Mouse (Mus musculus) liver, embryonic 16.5 days (tissue): ENCODE data around the gene 2210016L21Rik. TPM values are rescaled to one million over a fixed set of nuclear protein-coding genes. Genes with fewer than 3 reads are reported as not detected.
"Not testable (repeated sequence)": the region's sequence is repeated elsewhere in the genome, so short reads cannot be mapped to it uniquely, and the experiment has no call there.

ENCODE experiments used
- ATAC-seq: fragments of 200-750 bp; cut with Nextera tagmentation; 2 replicates; pipeline ENCODE4 v1.8.0; 2017; ENCODE audit warnings: low read depth, mild to moderate bottlenecking, moderate number of reproducible peaks, moderate library complexity
- H3K27ac ChIP-seq: fragments of 300-500 bp; sonication (generic); 2 replicates; pipeline ENCODE4 v1.5.1; 2014; ENCODE audit warnings: mild to moderate bottlenecking, low read length
- H3K27me3 ChIP-seq: fragments of 300-500 bp; sonication (generic); 2 replicates; pipeline ENCODE4 v1.6.1; 2014; ENCODE audit warnings: low read depth, low read length, mixed read lengths; ENCODE audit not compliant: control insufficient read depth, insufficient read depth
- H3K36me3 ChIP-seq: fragments of 300-500 bp; sonication (generic); 2 replicates; pipeline ENCODE4 v1.6.1; 2014; ENCODE audit warnings: mild to moderate bottlenecking; ENCODE audit not compliant: control insufficient read depth, insufficient read depth
- H3K4me1 ChIP-seq: fragments of 300-500 bp; sonication (generic); 2 replicates; pipeline ENCODE4 v1.6.1; 2014; ENCODE audit warnings: low read depth, low read length, mixed read lengths; ENCODE audit not compliant: control insufficient read depth
- H3K4me2 ChIP-seq: fragments of 300-500 bp; sonication (generic); 2 replicates; pipeline ENCODE4 v1.6.1; 2014; ENCODE audit warnings: low read depth, low read length, mixed read lengths
- H3K4me3 ChIP-seq: fragments of 300-500 bp; sonication (generic); 2 replicates; pipeline ENCODE4 v1.5.1; 2014; ENCODE audit warnings: low read depth, mild to moderate bottlenecking, low read length
- H3K9ac ChIP-seq: fragments of 300-500 bp; sonication (generic); 2 replicates; pipeline ENCODE4 v1.6.1; 2014; ENCODE audit warnings: low read depth, low read length
- H3K9me3 ChIP-seq: fragments of 300-500 bp; sonication (generic); replicated peaks from 2 replicates; pipeline ENCODE4 v1.6.1; 2016; ENCODE audit warnings: low read length; ENCODE audit not compliant: control insufficient read depth
- WGBS: fragments of 180-500 bp; shearing (Covaris S2); extraction: QIAGEN DNeasy Blood & Tissue Kit; methylation state at CpG from one replicate; pipeline ENCODE4 v1.1.7; 2014; ENCODE audit not compliant: insufficient replicate concordance; 5-methylcytosine and 5-hydroxymethylcytosine counted together
- polyA plus RNA-seq: library from polyadenylated mRNA; unstranded; fragments of >200 nt; fragmentation: Nextera tagmentation; extraction: Ambion mirVana; gene quantifications from 2 replicates; pipeline ENCODE4 v1.2.1, GENCODE M21; 2015

The 2210016L21Rik gene
- polyA plus RNA-seq, 1 experiment from 2014 or later, result 9.8 TPM

DNA sequence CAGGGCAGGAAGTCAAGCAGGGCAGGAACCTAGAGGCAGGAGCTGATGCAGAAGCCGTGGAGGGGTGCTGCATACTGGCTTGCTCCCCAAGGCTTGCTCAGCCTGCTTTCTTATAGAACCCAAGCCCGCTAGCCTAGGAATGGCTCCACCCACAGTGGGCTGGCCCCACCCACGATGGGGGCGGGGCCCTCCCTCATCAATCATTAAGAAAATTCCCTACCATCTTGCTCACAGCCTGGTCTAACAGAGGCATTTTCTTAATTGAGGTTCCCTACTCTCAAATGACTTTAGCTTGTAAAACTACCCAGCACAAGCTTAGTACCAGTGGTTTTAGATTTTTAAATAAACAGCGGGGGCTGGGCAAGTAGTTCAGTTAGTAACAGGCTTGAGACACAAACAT, 10.3 kb upstream of the 2210016L21Rik start:
- WGBS, result 46% methylated on average over 5 of the region's 5 CpGs
- Histone ChIP-seq H3K4me1 (no peaks in the 10 kb centered on the region), H3K36me3 (no peaks in the 10 kb centered on the region), H3K9me3 (no peaks in the 10 kb centered on the region), H3K4me2 (no peak overlapping the region), H3K9ac (no peak overlapping the region), H3K27me3 (no peaks in the 10 kb centered on the region), H3K27ac (no peak overlapping the region), H3K4me3 (no peak overlapping the region)
- ATAC-seq, result no peak

DNA sequence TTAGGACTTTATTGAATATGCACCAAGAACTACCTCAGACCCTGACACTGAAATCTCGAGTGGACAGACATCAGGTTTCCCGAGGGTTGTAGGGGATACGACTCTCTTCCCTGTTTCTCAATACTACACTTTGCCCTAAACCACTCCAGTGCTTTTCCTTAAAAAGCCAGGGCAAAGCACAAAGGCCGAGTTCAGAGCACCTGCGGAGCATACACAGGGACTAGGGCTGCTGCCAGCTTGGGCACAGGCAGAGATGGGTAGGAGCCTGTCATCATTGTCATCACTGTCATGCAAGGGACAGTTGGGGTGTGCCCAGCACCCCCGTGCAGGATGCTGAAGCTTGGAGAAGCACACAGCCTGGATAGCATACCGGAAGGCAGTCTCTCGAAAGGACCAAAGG, 8.8 kb upstream of the 2210016L21Rik start:
- H3K9me3 ChIP-seq, result no peaks in the 10 kb centered on the region
- H3K36me3 ChIP-seq, result no peaks in the 10 kb centered on the region
- 65% methylated on average over 8 of the region's 8 CpGs for WGBS
- ATAC-seq, result no peak
- no peak overlapping the region for H3K9ac ChIP-seq
- H3K4me3 ChIP-seq, result no peak overlapping the region
- H3K27me3 ChIP-seq, result no peaks in the 10 kb centered on the region
- H3K4me2 ChIP-seq, result no peak overlapping the region
- H3K4me1 ChIP-seq, result no peaks in the 10 kb centered on the region
- H3K27ac ChIP-seq, result no peak overlapping the region

DNA sequence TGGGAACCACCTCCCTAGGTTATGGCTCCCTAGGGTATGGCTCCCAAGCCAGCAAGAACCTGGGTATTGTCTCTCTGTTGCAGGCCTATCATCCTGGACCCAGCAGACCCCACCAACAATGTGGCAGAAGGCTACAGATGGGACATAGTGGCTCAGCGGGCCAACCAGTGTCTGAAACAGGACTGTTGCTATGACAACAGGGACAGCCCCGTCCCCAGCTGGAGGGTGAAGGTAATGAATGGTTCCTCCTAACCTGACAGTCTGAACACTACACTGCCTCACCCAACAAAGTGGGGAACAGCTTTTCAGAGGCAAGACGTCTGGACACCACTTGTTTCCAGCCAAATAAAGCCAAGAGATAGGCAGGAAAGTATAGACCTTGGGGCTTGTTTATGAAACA, 6.1 kb upstream of the 2210016L21Rik start:
- H3K4me3 ChIP-seq, result no peak overlapping the region
- H3K27me3 ChIP-seq, result no peaks in the 10 kb centered on the region
- ATAC-seq, result no peak
- no peak overlapping the region for H3K9ac ChIP-seq
- H3K36me3 ChIP-seq, result no peaks in the 10 kb centered on the region
- no peaks in the 10 kb centered on the region for H3K4me1 ChIP-seq
- H3K4me2 ChIP-seq, result no peak overlapping the region
- H3K9me3 ChIP-seq, result no peaks in the 10 kb centered on the region
- 18% methylated on average over 3 of the region's 3 CpGs for WGBS
- no peak overlapping the region for H3K27ac ChIP-seq

DNA sequence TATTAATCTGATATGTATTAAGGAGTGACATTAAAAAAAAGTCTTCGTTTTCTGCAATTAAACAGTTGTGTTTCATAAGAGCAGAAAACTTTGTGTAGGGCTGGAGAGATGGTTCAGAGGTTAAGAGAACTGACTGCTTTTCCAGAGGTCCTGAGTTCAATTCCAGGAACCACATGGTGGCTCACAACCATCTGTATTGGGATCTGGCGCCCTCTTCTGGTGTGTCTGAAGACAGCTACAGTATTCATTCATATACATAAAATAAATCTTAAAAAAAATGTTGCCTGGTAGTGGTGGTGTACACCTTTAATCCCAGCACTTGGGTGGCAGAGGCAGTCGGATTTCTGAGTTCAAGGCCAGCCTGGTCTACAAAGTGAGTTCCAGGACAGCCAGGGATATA, 820 bp upstream of the 2210016L21Rik start:
- H3K27me3 ChIP-seq, H3K27ac ChIP-seq, H3K9me3 ChIP-seq, H3K4me3 ChIP-seq, H3K9ac ChIP-seq, H3K36me3 ChIP-seq, ATAC-seq, H3K4me1 ChIP-seq: not testable (repeated sequence)
- 44% methylated on average over 3 of the region's 3 CpGs for WGBS
- H3K4me2 ChIP-seq, result peak overlapping the region; percentile 60; the same call in 1 of the 2 replicates

DNA sequence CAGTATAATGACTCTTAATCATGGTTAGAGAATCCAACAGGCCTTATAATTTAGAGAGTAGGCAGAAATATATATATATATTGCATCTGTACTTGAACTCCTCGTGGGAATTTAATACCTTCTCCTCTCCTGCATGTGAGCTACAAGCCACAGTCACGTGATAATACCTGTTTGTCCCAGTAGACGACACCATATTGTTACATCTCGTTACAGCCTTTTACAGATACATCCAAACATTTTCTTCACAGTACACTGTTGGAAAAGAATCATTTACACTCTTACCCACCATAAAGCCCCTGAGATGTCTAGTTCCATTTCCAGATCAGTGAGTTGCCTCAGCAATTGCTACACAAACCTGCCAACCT, 790 bp downstream of the 2210016L21Rik start:
- H3K27ac ChIP-seq, result no peak overlapping the region

DNA sequence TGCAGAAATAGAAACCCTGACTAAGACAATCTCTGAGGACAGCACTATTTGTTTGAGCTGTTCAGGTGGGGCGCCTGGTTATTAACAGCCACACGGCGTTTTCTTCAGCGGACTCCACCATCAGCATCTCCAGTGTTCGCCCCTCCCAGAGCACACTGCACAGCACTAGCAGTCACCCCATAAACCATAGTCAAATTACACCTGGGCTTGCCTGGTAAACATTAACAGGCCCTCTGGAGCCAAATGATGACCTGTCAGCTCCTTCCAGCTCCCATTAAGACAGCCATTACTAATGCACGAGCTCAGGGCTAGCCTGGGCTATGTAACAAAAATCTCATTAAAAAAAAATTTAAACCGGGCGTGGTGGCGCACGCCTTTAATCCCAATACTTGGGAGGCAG, 3.1 kb downstream of the 2210016L21Rik start:
- H3K4me3 ChIP-seq, result no peak overlapping the region
- no peak for ATAC-seq
- H3K9me3 ChIP-seq, result no peaks in the 10 kb centered on the region
- WGBS, result 80% methylated on average over 10 of the region's 10 CpGs
- H3K27ac ChIP-seq, result no peak overlapping the region
- no peak overlapping the region for H3K9ac ChIP-seq
- no peaks in the 10 kb centered on the region for H3K27me3 ChIP-seq
- no peaks in the 10 kb centered on the region for H3K36me3 ChIP-seq
- H3K4me2 ChIP-seq, result no peak overlapping the region
- H3K4me1 ChIP-seq, result peaks cover 3% of the 10 kb centered on the region; the same call in 1 of the 2 replicates

More for the DNA sequence above, 790 bp downstream of the 2210016L21Rik start:
- H3K36me3 ChIP-seq, result no peaks in the 10 kb centered on the region
- peaks cover 3% of the 10 kb centered on the region; the same call in 1 of the 2 replicates for H3K4me1 ChIP-seq
- peak overlapping the region; percentile 60 for H3K4me2 ChIP-seq
- no peaks in the 10 kb centered on the region for H3K9me3 ChIP-seq
- peak overlapping the region; percentile 76 for H3K4me3 ChIP-seq
- ATAC-seq, result no peak
- H3K9ac ChIP-seq, result peak overlapping the region; percentile 81
- WGBS, result 40% methylated on average over 4 of the region's 4 CpGs
- H3K27me3 ChIP-seq, result no peaks in the 10 kb centered on the region

DNA sequence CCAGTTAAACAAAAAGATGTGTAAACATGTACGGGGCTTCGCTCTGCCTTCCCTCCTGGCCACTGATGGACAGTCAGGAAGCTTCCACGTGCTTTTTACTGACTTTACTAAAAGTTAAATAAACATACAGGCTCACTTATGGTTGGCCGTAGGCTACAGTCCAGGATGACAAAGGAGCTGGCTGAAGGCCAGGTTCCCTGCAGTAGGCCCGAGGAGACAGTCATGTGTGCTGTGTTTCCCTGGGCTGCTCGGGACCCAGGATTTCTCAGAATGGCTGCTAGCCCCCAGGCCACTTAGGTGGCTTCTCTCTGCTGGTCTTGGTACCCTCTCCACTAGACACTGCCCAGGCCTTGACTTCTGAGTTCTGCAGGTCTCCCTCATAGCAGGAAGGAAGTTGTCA, 6.9 kb downstream of the 2210016L21Rik start:
- no peak overlapping the region for H3K9ac ChIP-seq
- H3K4me3 ChIP-seq, result no peak overlapping the region
- H3K4me1 ChIP-seq, result peaks cover 3% of the 10 kb centered on the region; the same call in 1 of the 2 replicates
- no peaks in the 10 kb centered on the region for H3K27me3 ChIP-seq
- no peaks in the 10 kb centered on the region for H3K36me3 ChIP-seq
- H3K4me2 ChIP-seq, result no peak overlapping the region
- no peaks in the 10 kb centered on the region for H3K9me3 ChIP-seq
- ATAC-seq, result peak; percentile 64
- H3K27ac ChIP-seq, result no peak overlapping the region
- 52% methylated on average over 6 of the region's 6 CpGs for WGBS

DNA sequence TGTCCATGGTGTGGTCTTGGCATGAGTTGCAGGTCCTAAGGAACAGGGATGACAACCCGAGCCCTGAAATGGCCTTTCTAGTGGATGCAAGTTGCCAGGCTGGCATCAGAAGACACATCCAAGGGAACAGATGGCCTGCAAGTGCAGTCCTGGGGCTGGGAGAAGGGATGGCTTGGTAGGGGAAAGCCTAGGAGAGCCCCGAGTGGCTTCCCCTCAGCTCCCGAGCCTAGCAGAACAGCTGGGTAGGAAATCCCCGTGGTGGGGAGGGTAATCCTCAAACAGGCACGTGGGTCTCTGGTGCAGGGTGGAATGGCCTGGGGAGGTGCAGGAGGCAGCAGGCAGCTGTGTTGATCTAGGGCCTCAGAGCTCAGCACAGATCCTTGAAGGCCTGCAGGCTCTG, 7.4 kb downstream of the 2210016L21Rik start:
- 49% methylated on average over 5 of the region's 5 CpGs for WGBS
- ATAC-seq, result no peak

DNA sequence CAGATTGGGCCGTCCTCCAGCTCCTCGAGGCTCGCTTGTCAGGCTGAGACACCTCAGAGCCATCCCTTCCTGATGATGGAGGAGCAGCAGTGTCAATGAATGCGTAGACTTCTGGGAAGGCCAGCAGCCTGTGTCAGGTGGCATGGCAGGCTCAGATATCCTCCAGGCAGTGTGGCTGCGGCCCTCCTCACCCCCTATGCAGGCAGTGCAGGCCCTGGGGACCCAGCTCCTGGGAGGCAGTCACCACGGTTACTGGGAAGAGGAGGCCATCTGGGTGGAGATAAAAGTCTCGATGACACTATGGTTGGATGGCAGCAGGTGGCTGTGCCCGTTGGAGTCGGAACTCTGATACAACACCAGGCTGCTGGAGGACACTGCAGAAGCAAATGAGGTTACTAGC, 7.9 kb downstream of the 2210016L21Rik start:
- Histone ChIP-seq H3K4me3 (no peak overlapping the region), H3K9me3 (no peaks in the 10 kb centered on the region), H3K27ac (no peak overlapping the region), H3K4me2 (no peak overlapping the region), H3K27me3 (no peaks in the 10 kb centered on the region), H3K4me1 (peaks cover 3% of the 10 kb centered on the region; the same call in 1 of the 2 replicates), H3K9ac (no peak overlapping the region), H3K36me3 (no peaks in the 10 kb centered on the region)
- WGBS, result 64% methylated on average over 9 of the region's 9 CpGs
- no peak for ATAC-seq

More for the DNA sequence above, 7.4 kb downstream of the 2210016L21Rik start:
- no peak overlapping the region for H3K9ac ChIP-seq
- H3K4me2 ChIP-seq, result no peak overlapping the region
- peaks cover 3% of the 10 kb centered on the region; the same call in 1 of the 2 replicates for H3K4me1 ChIP-seq
- no peaks in the 10 kb centered on the region for H3K36me3 ChIP-seq
- H3K4me3 ChIP-seq, result no peak overlapping the region
- no peaks in the 10 kb centered on the region for H3K27me3 ChIP-seq
- H3K27ac ChIP-seq, result no peak overlapping the region
- no peaks in the 10 kb centered on the region for H3K9me3 ChIP-seq
